Mouse (Mus musculus): ENCODE data around the gene Tmc2. TPM values are rescaled to one million over a fixed set of nuclear protein-coding genes. Genes with fewer than 3 reads are reported as not detected.

Tmc2 gene
- total RNA-seq, 1 experiment from 2014 or later, result not detected

DNA sequence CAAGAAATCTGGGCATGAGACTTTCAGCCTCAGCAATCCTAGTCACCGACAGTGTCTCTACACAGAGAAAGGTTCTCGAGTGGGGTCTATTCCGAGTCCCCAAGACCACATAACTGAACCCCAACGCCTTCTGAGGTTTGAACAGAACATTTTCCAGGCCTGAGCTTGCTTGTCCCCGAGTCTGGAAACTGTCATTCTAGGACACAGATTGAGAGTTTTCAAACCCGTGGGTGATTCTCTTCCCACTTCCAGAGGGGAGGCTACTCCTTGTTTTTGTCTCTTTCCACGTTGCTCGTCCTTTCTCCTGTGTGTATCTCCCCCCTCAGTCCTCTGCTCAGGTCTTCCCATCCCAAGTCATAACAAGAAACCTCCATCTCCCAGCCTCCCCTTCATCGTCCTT is 102.6 kb downstream of the Tmc2 start:
- DNase-seq, result no peak

DNA sequence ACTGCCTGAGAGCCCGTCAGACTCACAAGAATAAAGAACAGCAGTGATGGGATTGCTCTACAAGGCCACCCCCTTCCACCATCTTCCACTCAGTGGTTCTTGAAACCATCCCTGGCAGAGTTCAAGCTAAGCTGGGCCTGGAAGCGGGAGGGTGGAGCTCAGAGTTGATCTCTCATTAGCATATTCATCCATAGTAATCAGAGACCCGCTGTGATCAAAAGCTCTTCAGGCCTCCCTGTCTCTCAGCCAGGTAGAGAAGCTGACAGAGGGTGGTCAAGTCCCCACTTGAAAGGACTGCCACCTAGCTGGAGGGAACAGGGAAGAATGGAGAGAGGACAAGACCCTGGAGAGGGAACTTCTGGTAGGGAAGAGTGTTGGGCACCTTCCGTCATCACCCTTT is 108.0 kb downstream of the Tmc2 start:
- DNase-seq, result no peak

Other genes with a start within 250 kb of the Tmc2 start
- gene Tgm3, start 182.8 kb upstream of the Tmc2 start, total RNA-seq (2021), result 1.1 and 1.7 TPM in 2 replicates
- gene Tgm6, start 82.8 kb upstream of the Tmc2 start, total RNA-seq (2021), result not detected in 2 replicates
- gene Snrpb, start 15.8 kb upstream of the Tmc2 start, total RNA-seq (2021), result 182 and 196 TPM in 2 replicates
- 115 and 124 TPM in 2 replicates for gene Nop56, start 79.2 kb downstream of the Tmc2 start, total RNA-seq (2021)
- gene Idh3b, start 89.4 kb downstream of the Tmc2 start, total RNA-seq (2021), result 729 and 784 TPM in 2 replicates
- gene Ebf4, start 100.0 kb downstream of the Tmc2 start, total RNA-seq (2021), result 3.6 and 4.2 TPM in 2 replicates
- gene Cpxm1, start 202.4 kb downstream of the Tmc2 start, total RNA-seq (2021), result 10.2 and 12.2 TPM in 2 replicates
- gene Gm28372, start 210.0 kb downstream of the Tmc2 start, total RNA-seq (2021), result not detected in 2 replicates
- not detected in 2 replicates for gene 1700020A23Rik, start 210.1 kb downstream of the Tmc2 start, total RNA-seq (2021)
- gene Tmem239, start 211.3 kb downstream of the Tmc2 start, total RNA-seq (2021), result not detected in 2 replicates
- 51.3 and 54.4 TPM in 2 replicates for gene Vps16, start 229.1 kb downstream of the Tmc2 start, total RNA-seq (2021)
- 13.6 TPM in 2 replicates for gene Pced1a, start 229.5 kb downstream of the Tmc2 start, total RNA-seq (2021)